Mouse (Mus musculus): ENCODE measurements around the gene Zkscan14.

The Zkscan14 gene

DNA sequence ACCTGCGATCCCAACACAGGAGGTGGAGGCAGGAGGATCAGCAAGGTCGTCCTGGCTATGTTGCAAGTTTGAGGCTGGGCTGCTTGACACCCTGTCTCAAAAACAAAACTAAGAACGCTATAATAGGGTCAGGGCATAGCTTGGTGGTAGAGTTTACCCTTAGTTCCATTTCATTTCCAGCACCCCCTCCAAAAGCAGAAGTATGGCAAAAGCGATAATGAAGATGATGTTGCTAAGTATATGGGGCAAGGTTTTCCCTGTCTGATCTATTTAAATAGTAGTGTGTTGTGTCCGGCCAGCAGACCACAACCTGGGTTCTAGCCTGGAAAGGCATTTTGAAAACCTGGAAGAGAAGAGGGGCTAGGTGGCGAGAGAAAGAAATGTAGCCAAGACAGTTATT is 6.3 kb upstream of the Zkscan14 start:
- TF ChIP-seq GATA4 (IDR thresholded peaks at IDR 0.05; ENCODE audit: insufficient replicate concordance, low read length), result no peak

DNA sequence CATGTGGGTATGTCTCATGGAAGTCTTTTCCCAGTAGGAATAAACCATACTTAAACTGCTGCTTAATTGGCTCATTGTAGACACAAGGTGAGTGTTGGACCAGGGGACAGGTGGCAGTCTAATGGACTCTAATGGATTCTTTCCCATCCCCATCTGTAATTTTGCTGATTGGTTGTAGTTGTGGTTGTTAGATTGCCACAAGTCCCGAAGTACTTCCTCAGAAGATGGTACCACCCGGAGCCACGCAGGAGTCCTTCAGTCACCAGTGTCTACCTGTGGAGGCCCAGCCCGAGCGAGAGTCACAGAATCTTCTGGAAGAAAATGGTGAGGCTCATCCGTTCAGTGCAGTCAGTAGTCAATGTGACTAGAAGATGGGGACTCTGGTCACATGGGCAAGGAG is 5.7 kb upstream of the Zkscan14 start:
- no peak for TF ChIP-seq GATA4 (IDR thresholded peaks at IDR 0.05; ENCODE audit: insufficient replicate concordance, low read length)

DNA sequence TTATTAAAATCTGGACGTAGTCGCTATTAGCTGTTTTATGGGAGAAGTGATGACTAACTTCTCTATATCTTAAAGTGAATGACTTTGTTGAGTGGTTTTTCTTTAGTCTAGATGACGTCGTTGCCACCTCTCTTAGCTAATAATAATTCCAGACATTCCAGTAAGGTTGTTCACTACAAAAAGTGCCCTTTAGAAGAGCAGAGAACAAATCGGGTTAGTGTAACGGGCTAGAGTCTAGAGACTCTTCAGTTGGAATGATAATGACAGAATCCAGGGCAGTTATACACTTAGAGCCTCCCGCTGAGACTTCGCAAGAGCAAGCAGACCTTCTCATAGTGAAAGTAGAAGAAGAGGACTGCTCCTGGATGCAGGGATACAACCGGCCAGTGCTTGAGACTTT is 3.4 kb upstream of the Zkscan14 start:
- no peak for TF ChIP-seq GATA4 (IDR thresholded peaks at IDR 0.05; ENCODE audit: insufficient replicate concordance, low read length)

DNA sequence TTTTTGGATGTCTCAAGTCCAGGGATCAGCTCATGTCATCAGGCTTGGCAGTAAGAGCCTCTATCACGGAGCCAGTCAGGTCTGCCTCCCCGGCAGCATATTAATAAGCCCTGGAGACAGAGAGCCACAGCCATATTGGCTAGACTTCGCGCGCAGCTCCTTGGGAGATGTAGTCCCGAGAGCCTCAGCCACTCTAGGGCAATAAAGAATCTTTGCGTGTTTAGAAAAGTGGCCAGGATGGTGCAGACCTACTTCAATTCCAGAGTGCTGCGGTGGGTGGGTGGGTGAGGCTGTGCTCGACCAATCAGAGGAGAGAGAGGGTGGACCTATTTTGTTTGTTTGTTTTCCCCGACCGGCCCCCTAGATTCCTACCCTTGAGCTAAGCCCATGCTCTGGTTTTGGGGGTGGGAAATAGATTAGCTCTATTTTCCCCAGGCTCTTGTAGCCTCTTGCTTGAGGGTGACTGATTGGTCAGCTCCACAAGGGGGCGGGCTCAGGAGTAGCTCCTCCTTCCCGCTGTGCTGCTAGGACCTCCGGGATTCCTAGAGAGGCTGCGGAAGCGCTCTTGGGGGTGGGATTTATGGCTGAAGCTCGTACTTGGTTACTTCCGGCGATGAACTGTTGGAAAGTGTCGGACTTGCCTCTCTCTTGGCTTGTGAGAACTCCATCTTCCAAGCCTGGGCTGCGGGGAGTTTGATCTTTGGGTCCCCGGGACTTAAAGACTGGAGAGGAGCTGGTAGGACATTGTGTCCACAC is 2.4 kb upstream of the Zkscan14 start, which contains the start of gene Zkscan5:
Gene Zkscan5 (plus strand): TSS at position 627 of the 756 bp plus-strand sequence.
- TF ChIP-seq GATA4 (IDR thresholded peaks at IDR 0.05; ENCODE audit: insufficient replicate concordance, low read length), result peak; percentile 63; the same call in 1 of the 2 replicates

DNA sequence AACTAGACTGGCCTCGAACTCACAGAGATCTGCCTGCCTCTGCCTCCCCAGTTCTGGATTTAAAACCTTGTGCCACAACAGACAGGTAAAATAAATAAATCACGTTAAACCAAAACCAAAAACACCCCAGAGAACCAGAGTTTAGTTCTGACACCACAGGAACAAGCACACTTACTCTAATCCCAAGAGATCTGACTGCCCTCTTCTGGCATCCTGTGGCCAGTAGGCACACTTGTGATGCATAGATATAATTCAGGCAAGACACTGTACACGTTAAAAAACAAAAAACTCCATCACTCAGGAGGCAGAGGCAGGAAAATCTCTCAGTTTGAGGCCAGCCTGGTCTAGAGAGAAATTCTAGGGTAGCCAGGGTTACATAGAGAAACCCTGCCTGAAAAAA is 778 bp upstream of the Zkscan14 start:
- TF ChIP-seq GATA4 (IDR thresholded peaks at IDR 0.05; ENCODE audit: insufficient replicate concordance, low read length), result no peak

DNA sequence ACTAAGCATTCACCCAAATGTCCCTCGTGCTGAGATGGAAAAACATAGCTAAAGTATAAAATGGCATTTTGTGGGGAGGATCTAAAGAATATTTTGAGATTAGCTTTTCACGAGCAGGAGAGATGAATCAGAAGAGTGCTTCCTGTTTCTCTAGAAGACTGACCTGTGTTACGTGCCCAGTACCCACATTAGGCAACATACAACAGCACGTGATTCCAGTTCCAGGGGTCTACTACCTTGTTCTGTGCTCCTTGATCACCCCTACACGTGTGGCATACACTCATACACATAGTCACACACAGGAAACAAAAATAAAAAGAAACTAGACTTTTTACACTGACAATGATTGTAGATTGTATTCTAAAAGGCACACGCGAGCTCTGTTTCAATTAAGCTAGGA is 1.3 kb downstream of the Zkscan14 start:
- TF ChIP-seq GATA4 (IDR thresholded peaks at IDR 0.05; ENCODE audit: insufficient replicate concordance, low read length), result no peak

DNA sequence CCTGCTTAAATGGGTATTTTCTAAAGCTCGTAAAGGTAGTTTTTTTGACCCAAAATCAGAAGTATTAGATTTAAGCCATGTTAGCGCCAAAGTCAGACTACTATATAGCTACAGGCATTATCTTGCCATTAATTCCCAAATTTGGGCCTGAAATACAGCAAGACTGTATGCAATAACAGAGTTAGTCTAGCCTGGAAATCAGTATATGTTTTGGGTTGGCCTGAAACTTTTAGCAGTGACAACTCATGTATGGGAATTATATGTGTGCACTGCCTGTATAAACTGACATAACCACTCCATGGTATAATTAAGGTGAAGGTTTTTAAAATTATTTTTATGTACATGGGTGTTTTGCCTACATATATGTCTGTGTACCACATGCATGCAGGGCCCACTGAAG is 9.7 kb downstream of the Zkscan14 start, which contains the start of gene Atp5j2:
Gene Atp5j2 (minus strand): TSS at position 101 of the 400 bp plus-strand sequence.
- no peak for TF ChIP-seq GATA4 (IDR thresholded peaks at IDR 0.05; ENCODE audit: insufficient replicate concordance, low read length)

DNA sequence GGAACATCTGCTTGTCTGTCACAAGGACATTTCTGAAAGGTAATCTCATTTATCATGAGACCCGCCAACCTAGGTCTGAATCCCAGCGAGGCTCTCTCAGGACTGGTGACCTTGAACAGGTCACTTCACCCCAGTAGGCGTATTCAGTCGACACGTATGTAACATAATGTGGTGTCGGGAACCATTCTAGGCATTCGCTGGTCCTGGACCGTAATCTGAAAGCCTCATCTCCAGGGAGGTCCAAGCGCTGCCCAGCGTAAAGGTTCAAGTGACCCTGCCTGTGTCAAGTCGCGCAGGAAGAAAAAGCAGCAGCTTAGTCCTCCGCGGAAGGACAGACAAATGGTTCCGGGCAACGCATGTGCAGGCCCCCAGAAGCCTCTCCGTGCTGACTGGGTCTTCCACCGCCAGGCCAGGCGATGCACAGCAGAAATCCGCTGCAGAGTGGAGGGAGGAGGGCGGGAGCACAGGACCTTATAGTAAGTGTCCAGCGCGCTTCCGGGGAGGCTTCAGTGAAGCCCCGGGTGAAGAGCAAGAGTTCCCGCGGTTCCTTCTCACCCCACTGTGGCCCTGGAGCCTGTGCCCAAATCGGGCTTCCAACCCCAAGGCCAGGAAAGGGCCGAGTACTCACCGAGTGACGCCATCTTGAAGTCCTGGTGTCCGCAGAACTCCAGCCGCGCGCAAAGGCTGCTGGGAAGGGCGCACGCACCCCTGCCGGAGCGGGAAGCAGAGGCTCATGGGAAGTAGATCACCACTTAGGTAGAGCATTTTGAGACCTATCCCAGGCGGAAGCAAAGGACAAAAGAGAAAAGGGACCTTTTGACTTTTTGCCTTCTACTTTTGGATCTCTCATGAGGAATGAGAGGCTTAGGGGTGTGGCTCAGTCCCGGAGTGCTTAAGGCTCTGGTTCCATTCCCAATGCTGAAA is 10.5 kb downstream of the Zkscan14 start:
- peak; percentile 31; the same call in 1 of the 2 replicates for TF ChIP-seq GATA4 (IDR thresholded peaks at IDR 0.05; ENCODE audit: insufficient replicate concordance, low read length)

DNA sequence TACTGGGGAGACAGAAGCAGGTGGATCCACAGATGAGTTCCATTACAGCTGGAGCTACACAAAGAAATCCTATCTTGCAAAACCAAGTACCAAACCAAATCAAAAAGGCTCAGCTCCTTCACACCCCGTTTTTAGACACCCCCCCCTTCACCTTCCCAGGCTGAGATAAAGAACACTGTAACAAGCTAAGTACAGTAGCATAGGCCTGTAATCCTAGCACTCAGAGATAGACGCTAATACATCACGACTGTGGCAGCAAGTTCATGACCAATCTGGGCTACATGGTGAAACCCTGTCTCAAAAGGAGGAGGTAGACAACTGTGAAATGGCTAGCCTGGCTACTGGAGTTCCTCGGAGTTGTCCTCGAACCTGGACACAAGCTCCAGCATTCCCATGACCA is 11.3 kb downstream of the Zkscan14 start:
- no peak for TF ChIP-seq GATA4 (IDR thresholded peaks at IDR 0.05; ENCODE audit: insufficient replicate concordance, low read length)

DNA sequence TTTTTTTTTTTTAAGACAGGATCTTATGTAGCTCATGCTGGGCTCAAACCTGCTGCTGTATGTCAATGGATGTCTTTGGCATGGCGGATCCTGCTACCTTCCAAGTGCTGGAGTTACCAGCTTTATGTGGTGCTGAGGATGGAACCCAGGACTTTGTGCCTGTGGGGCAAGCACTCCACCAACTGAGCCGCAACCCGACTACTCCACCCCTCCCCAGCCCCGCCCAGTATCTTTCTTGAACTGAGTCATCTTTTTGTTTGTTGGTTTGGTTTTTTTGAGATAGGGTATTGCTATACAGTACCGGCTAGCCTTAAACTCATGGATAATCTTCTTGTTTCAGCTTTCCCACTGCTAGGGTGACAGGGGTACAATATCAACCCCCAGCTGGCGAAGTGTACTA is 12.3 kb downstream of the Zkscan14 start:
- TF ChIP-seq GATA4 (IDR thresholded peaks at IDR 0.05; ENCODE audit: insufficient replicate concordance, low read length), result no peak

DNA sequence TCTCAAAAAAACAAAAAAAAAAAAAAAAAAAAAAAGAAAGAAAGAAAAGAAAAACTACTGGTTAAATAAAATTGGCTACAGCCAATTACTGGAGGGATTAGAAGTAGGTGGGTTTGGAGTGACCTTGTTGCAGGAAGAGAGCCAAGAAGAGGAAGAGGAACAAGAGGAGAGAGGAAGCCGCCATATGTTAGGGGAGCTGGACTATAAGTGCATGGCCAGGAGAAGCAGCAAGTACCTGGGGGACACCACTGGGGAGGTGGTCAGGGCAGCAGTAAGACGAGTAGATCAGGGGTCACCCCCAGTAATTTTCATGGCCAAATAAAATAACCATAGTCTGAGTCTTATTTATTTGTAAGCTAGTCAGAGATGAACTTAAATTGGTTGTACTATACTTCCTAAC is 16.4 kb downstream of the Zkscan14 start:
- no peak for TF ChIP-seq GATA4 (IDR thresholded peaks at IDR 0.05; ENCODE audit: insufficient replicate concordance, low read length)

DNA sequence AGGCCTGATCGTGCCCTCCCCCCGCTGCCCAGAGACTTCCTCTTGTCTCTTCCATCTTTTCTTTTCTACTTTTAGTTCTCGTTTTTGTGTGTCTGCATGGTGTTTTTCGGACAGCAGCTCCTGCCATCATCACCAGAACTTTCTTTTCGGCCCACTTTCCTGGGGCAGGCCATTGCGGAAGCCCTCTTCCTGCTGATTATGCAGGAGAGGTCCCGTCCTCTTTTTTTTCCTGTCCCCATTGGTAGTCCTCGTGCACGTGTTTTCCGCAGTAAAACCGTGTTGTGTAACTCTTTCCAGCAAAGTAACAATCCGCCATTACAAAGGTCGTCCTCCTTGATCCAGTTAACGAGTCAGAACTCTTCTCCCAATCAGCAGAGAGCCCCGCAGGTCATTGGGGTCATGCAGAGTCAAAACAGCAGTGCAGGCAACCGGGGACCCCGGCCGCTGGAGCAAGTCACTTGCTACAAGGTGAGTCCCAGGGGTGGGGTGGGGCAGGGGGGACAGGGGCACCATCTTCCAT is 23.1 kb downstream of the Zkscan14 start:
- no peak for TF ChIP-seq GATA4 (IDR thresholded peaks at IDR 0.05; ENCODE audit: insufficient replicate concordance, low read length)

DNA sequence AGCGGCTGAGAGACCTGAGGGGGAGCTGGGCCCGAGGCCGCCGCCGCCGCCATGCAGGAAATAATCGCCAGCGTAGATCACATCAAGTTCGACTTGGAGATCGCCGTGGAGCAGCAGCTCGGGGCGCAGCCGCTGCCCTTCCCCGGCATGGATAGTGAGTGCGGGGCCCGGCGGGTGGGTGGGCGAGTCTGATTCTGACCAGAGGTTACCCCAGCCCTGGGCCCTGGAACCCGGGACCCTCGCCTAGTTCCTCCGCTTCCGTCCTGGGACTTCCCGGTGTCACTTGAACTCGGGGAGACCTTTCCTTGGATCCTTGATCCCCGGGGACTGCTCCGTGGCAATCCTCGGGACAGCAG is 34.4 kb downstream of the Zkscan14 start:
- no peak for TF ChIP-seq GATA4 (IDR thresholded peaks at IDR 0.05; ENCODE audit: insufficient replicate concordance, low read length)

DNA sequence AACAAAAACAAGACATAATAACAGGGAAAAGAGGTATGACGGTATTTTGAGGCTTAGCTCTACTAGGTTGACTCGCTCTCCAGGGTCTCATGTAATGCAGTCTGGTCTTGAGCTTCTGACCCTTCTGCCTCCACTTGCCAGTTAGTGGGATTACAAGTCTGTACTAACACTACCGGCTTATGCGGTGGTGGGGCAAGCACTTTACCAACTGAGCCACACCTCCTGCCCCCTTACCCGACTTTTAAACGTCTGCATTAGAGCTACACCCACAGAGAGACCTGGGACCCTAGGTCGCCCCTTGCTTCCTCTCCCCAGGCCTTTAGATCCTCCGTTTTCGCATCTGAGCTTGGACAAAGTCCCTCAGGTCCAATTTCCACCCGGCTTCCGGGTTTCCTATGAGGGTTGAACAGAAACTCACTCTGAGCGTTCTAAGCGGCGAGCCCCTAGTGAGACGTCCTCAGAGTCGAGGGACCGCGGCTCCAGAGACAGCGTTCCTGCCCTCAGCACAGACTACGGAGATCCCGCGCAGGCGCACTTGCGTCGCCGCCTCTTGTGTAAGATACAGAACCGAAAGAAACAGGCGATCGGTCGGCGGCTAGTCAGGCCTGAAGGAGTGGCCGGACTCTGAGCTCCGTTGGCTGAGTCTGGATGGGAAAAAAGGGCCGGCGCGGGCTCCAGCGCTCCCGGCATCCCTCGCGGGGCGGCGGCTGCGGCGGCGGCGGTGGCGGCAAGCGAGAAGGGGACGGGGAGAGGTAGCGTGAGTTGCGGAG is 34.9 kb downstream of the Zkscan14 start, which contains the start of the genes Ptcd1 and Cpsf4:
Gene Ptcd1 (minus strand): TSS at position 573 of the 770 bp plus-strand sequence.
Gene Cpsf4 (plus strand): TSS at position 678 of the 770 bp plus-strand sequence.
- TF ChIP-seq GATA4 (IDR thresholded peaks at IDR 0.05; ENCODE audit: insufficient replicate concordance, low read length), result peak; percentile 40; the same call in 1 of the 2 replicates

DNA sequence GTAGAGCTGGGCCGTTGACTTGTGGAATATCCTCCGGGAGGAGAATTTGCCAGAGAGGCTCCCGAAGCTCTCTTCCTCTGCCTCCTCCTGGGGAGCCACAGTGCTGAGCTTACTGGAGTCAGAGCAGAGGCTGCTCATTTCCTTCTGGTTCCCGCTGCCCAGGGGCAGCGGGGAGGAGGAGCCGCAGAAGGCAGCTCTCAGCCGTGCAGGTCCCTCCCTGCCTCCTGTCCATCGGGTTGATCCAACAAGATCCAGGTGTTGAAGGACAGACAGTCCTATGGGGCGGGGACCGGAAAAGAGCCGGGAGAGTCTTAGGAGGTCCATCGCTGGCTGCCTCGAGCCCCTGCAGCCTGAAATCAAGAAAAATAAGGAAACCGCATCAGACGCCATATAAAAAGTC is 36.5 kb downstream of the Zkscan14 start:
- no peak for TF ChIP-seq GATA4 (IDR thresholded peaks at IDR 0.05; ENCODE audit: insufficient replicate concordance, low read length)
